Mouse (Mus musculus): ENCODE measurements at regions not wholly inside any gene's neighbourhood (a gene's known extent, or its start where the extent isn't known, plus 50 kb on each side); places are given as distances from the start of the nearest gene placed in this dataset.
"Not testable (repeated sequence)": the region's sequence is repeated elsewhere in the genome, so short reads cannot be mapped to it uniquely, and the experiment has no call there.

DNA sequence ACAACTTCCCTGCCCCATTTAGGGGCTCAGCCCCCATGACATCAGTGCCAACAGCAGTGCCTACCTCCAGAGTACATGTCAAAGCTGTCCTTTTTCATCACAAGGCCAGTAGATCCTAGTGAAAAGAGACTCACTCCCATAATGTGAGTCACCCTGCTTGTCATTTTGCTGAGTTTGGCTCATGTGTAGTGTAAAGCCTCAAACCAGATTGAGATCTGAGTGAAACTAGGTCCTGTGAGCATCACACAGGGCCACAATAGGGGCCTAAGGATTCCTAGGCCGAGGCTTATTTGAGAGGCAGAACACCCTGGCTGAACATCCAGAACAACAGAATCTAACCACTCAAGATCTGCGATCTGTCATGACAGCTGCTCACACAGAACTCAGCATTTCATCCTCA, 163.3 kb upstream of the Gm10131 start:
- TF ChIP-seq CTCF (IDR thresholded peaks at IDR 0.05; ENCODE audit: control insufficient read depth, insufficient read depth, low read length); POLR2A (IDR thresholded peaks at IDR 0.05; ENCODE audit: borderline replicate concordance, control insufficient read depth, low read depth, low read length): not testable (repeated sequence)
